Mouse (Mus musculus): ENCODE results near the gene Slc25a20.

DNA sequence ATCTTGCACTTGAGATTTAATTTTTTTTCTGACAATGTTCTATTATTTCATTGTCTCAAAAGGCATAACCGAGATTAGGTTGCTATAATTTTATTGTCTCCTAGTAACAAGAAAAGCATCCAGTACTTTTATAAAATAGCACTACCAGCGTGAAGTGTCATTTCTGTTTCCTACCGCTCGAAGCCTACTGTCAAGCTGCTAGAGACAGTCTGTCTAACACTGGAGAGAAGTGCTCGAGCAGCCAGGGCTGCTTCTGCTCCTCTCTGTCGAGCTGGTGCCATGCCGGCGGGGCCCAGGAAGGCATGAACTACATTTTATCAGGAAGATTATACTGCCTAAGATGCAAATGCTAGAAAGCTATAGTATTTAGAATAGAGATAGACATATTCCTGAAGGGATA, 46.9 kb downstream of the Slc25a20 start:
- no peak for TF ChIP-seq EP300 (IDR thresholded peaks at IDR 0.05; ENCODE audit: insufficient read depth, low read depth, low read length)
- no peak for TF ChIP-seq POLR2A (IDR thresholded peaks at IDR 0.05; ENCODE audit: insufficient read depth, low read length)
